Mouse (Mus musculus): Measurements from ENCODE around the gene Klf4. TPM values are rescaled to one million over a fixed set of nuclear protein-coding genes. Genes with fewer than 3 reads are reported as not detected.

The Klf4 gene
- polyA plus RNA-seq (2014; fragmentation: Illumina TruSeq; extraction: RNeasy Lipid Tissue Mini Kit (QIAGEN cat#74804); ENCODE audit: low read depth, low replicate concordance): 13.4 TPM

GRCm38 (mm10) chr4:55532407-55533195, at the start of gene Klf4:
Gene Klf4, minus strand, starts transcription at chr4:55532466.

Other genes starting within 250 kb of the Klf4 start
- gene Rad23b, start 182.4 kb downstream of the Klf4 start, polyA plus RNA-seq (2014; fragmentation: Illumina TruSeq; extraction: RNeasy Lipid Tissue Mini Kit (QIAGEN cat#74804); ENCODE audit: low read depth, low replicate concordance): 242 TPM